Mouse (Mus musculus) neutrophil, adult 5-6 weeks (primary cell): ENCODE data around the gene Hdac4. TPM values are rescaled to one million over a fixed set of nuclear protein-coding genes. Genes with fewer than 3 reads are reported as not detected.

Experiments used
- ATAC-seq: fragments of 151-379, 151-347 bp; 2 replicates; pipeline ENCODE4 v1.8.0; 2017; ENCODE audit warnings: mild to moderate bottlenecking, moderate TSS enrichment; ENCODE audit not compliant: insufficient number of reproducible peaks, poor library complexity, low FRiP score, severe bottlenecking; ENCODE audit errors: extremely low read depth
- total RNA-seq: library from RNA; stranded (forward); fragments of 200-1000 nt; gene quantifications from 2 replicates; pipeline ENCODE4 v1.2.3, GENCODE M21; 2017

Gene Hdac4
- total RNA-seq, 1 experiment from 2014 or later: 55.2 TPM

DNA sequence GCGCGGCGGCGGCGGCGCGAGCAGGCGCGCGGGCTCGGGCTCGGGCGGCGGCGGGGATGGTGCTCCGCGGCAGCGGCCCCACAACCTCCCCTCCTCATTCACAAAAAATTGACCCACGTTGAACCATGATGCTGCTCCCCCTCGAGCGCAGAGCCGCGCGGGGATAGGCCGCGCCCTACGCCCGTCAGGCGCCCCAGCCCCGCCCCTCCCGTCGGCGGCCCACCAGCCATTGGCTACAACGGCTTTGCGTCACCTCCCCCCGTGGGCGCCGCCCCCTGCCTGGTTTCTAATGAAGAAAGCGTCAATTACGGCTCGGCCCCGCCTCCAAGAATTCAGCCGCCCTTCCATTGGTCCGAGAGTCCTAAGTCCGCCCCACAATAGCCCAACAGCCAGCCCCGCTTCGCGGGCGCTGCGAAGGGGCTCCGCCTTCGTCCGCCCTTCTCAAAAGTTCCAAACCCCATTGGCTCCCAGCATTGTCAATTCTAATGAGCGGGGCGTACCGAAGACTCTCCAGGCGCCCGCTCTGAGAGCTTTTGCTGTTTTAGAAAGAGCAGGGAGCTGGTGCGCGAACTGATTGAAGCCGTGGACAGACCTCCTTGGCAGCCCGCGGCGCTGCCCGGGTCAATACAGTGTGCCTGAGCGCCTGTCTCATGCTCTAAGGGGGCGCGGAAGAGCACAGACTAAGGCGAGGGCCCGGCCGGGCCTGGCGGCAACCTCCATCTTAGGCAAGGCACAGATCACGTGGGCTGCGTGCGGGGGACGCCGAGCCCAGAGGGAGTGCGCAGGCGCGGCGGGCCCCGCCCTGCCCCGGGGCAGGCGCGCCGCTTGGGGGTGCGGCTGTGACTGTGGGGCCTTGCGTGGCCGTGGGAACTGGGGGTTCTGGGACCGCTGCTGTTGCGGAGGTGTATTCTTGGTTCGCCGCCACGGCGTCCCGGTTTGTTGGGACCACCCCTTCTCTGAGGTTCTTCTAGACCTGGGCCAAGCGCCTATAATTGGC is 15.1 kb downstream of the Hdac4 start:
- ATAC-seq: peak; percentile 93

DNA sequence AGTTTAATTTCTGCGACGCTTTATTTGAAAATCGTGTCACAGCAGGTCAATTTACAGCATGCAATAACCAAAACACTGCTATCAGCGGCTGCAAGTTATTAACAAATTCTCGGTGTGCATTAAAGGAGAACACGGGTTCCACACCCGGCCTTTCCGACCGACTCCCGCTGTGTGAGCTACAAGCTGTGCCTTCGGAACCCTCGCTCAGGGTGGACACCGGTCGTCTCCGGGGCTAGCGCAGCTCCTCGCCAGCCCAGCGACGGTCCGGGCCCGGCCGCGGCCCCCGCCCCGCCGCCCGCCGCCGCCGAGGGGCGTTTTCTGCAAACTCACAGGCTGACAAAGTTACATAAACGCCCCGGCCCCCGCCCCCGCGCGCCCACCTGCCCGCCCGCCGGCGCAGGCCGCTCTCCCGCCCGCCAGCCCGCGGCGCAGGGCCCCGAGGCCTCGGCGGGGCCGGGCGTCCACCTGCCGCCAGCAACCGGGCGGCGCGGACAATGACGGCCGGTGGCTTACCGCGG is 16.0 kb downstream of the Hdac4 start:
- ATAC-seq: no peak

DNA sequence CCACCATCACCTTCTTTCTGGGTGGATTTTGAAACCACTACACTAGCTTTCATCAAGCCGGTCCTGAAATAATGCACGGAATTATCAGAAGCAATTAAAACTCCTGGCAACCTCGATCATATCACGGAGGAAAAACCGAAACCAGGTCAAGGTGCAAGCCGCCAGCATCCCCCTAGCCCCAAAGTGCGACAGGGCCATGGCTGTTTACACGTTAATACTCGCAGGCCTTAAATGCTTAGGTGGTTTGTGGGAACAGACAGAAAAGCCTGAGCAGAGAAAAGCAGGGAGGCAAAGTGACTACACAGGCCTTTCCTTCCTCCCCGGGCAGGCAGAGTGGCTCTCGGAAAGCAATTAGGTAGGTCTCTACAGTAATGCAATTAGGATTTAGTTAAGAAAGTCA is 16.4 kb downstream of the Hdac4 start:
- no peak for ATAC-seq

DNA sequence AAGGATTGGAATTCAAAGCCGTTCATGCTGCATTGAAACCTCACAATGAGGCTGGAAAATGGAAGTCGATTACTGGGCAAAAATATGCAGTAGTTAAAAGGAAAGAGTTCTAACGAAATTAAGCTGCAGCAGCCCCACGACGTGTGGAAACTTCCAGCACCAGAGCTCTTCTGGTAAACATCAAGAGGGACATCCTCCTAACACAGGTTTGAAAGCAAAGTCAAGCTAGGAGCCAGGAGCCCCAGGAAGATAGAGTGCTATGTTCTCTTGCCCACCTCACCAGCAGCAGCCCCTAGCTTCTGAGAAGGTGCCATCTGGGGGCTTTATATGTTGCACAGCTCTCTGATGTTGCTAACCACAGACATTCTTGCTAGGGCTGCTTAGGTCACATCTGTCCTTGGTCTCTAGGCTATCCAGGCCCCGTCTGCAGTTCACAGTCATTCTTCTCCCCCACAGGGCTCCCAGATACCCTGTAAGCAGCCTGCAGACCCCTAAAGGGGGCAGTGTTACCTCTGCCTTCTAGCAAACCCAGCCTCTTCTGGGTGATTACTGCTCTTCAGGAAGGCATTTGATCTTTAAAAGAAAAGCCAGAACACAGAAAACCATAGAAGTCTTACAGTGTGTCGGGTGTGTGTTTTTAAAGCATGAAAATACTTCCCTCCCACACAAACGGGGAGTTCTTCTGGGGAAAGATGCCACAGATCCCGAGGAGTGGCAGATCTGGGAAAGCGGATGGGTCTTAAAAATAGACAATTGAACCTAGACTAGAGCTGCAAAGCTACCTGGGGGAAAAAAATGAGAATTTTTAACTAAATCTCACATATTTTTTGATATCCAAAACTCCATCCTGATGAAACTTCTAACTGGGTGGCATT is 17.2 kb downstream of the Hdac4 start:
- no peak for ATAC-seq

DNA sequence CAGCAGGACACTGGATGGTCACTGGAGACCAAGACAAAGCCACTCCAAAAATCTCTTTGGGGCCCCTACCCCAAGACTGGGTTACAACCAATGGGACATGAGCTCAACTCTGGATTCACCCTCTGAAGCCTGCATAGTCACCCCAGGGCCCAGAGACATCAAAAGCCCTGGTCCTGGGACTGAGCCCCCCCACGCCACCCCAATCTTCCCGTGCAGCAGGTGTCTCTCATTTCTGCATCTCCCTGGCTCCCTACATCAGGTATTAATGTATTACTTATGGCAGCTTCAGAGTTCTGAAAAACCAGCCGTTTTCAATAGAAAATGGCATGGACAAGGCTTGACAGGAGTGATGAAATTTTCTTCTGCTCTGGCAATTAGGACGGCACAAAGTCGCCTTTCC is 17.9 kb downstream of the Hdac4 start:
- ATAC-seq: no peak

DNA sequence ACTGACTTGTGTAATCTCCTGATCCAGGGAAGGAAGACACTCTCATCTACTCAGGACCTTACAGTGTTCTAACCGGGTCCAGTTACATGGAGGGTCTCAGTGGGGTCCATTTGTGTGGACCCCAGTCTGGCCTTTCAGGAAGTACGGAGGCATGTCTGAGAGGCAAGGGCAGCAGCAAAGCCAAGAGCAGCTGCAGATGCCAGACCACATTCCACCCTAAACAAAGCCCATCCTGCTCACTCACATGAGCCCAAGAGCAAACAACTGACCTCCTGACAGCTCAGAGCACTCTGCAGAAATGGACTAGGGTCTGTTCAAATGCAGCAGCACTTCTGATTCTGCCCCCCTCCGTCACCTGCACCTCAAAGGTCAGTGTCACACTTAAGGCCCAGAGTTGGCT is 18.3 kb downstream of the Hdac4 start:
- ATAC-seq: no peak

DNA sequence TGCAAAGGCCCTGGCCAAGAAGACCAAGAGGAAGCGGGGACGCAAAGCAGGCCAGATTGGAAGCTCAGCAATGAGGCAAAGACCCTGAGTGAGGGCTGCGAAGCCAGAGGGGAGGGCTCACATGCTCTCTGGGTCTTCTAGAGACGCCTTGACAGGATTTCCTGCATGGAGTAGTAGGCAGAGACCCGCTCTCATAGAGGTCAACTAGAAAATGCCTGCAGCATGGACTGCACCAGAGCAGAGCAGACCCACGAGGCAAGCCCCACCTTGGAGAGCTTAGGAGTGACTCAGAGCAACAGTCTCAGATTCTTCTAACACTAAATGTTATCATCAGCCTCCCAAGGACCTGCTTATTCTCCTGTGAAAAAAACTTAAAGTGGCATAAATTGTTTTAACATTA is 20.2 kb downstream of the Hdac4 start:
- ATAC-seq: no peak

DNA sequence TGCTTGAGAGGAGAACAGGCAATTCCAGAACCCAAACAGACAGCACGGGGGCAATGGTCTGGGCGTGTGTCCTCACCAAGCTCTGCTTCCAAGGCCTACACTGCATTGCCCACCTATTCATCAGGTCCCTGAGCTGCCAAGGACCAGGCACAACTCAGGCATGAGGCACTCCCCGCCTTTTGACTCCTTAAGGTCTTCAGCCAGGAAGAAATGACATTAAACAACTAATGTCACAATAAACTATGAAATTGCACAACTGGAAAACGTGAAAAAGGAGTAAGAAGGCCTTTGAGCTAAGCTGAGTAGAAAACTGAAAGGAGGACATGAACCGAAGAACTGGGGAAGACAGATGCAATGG is 20.6 kb downstream of the Hdac4 start:
- no peak for ATAC-seq

DNA sequence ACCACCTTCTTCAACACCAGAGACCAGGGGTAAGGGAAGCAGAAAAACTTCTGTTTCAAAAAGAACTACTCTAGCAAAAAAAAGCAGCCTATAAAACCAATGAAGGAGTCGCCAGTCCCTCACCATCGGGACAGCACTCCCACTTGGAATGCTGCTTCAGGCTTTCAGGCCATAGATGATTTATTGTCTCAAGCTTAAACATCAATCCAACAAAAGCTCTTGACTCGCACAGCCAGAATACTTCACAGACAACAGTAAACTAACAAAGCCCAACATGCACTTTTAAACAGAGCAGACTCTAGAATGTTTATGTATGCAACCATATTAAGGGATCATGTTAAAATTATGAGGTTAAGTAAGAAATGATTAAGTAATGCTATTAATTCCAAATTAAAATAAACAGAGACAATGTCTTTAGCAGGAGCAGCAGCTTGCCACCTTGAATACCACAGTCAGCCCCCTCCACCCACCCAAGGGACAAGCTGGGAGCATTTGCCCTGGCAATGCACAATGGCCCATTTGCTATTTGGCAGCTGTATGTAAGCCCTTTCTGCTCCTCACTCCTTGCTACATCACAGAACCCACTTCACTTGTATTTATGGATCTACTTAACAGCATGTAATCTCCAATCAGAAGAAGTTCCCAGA is 21.1 kb downstream of the Hdac4 start:
- ATAC-seq: no peak

DNA sequence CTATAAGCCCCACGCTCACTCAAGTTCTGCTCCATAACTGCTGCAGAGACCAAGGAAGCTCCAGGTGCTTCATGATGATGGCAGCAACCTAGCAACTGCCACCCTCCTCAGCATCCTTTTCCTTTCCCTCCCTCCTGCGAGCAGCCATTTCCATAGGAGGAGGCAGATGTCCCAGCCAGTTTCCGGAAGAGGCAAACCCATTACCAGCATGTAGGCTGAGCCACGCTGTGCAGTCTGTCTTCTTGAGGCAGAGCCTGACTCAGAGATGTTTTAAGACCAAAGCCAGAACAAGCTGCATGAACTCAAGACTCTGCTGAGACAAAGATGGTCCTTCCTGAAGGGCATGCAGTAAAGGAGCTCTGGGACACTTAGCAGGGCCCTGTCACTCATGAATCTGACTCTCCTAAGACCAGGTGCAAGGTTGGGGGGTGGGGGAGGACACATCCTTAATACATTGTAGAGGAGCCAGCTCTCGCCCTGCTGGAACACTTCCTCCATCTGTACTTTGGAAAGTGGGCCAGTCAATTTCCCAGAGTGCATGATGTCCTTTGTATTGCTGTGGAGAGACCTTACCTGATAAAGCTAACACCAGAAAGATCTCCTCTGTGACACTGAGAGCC is 24.8 kb downstream of the Hdac4 start:
- ATAC-seq: no peak

- no peak for ATAC-seq
Measured at GRCm38 (mm10) chr1:92169776-92170055, 25.8 kb downstream of the Hdac4 start.

GRCm38 (mm10) chr1:92168900-92169775 is 26.4 kb downstream of the Hdac4 start:
- no peak for ATAC-seq

GRCm38 (mm10) chr1:92163932-92164331 is 31.6 kb downstream of the Hdac4 start:
- no peak for ATAC-seq

GRCm38 (mm10) chr1:92159804-92160203 is 35.7 kb downstream of the Hdac4 start:
- no peak for ATAC-seq

GRCm38 (mm10) chr1:92150201-92150600 is 45.3 kb downstream of the Hdac4 start:
- ATAC-seq: no peak

DNA sequence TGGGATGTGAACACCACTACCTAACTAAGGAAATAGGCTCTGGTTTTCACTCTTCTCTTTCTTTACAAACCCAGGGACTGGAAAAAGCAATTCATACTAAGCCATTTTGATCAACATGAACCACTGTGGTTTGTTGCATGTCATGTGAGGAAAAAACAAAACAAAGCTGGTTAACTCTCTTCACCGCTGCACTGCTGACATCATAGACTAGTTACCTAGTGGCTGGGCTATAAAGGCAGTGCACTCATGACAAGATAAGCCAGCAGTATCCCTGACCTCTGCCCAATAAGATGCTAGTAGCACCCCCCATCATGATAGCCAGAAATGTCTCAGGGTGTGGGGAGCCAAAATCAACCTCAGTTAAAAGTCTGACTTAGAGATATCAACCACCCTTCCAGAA is 47.0 kb downstream of the Hdac4 start:
- ATAC-seq: no peak

DNA sequence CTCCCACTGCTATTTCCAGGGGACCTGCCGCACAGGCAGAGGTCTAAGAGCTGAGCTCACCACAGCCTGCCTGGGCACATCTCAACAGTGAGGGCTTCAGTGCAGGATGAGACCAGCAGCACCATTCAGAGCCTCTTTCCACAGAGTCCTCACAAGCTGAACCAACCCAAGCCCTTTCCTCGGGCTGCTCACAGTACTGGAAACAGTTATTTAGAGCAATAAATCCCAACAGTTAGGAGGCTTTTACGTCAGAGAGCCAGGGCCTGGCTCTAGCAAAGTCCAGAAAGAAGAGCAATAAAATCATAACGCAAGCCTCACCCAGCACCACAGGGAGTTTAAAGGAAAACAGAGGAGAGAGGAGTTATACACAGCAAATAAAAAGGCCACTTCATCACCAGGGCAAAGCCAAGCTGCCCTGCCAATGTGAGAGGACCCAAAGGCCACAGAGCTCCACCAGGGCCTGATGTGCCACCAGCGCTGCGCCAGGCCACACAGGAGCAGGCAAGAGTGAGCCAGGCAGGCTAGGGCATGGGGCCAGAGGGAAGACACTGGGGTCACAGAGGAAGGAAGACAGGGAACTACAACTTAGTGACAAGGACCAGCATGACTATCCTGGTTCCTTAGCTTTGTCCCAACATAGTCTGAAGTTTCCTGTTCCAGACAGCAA is 50.5 kb downstream of the Hdac4 start:
- no peak for ATAC-seq
